22 mouse cellular contexts compared by ENCODE assay signal in the genomic region with DNA sequence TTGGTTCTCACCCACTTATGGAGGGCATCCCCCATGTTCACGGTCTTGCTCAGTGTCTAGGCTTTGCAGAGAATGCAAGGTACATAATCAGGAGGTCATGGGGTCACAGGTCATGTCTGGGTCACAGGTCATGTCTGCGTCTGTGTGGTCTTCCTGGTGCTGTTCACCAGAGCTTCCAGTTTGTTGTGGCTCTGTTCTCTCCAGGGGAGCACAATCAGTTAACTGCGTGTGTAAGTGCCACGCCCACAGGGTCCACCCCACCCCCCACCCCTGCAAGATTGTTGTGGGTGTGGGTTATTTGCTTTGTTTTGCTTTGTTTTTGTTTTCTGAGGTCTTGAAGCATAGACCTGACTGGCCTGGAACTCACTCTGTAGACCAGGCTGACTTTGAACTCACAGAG. TPM values are rescaled to one million over a fixed set of nuclear protein-coding genes. Genes with fewer than 3 reads are reported as not detected.
"Had no signal": no experiment of that assay in that cellular context is flagged by ENCODE, and none has a peak within 500 bp of the region (broad histone marks: within the 10 kb centered on the region; RNA-seq: fewer than 3 reads in every experiment).

No protein-coding gene starts in this region.

- H3K4me1 ChIP-seq: lung, embryonic 15.5 days had no signal

- DNase-seq: lung, adult 2 months; lung, postnatal 14 days; lung, postnatal 36 days; right cerebral cortex, postnatal 14 days; thymus, adult 2 months; thymus, postnatal 25 days; thymus, postnatal 4 days had no signal

- H3K9ac ChIP-seq: lung, embryonic 15.5 days; midbrain, embryonic 13.5 days; midbrain, embryonic 15.5 days; neural tube, embryonic 12.5 days; stomach, embryonic 15.5 days had no signal

- H3K27me3 ChIP-seq: stomach, embryonic 15.5 days had no signal

- H3K4me3 ChIP-seq: lung, embryonic 15.5 days; megakaryocyte, embryonic 14.5 days; midbrain, embryonic 13.5 days; midbrain, embryonic 15.5 days; neural tube, embryonic 12.5 days; stomach, embryonic 15.5 days had no signal

- H3K27ac ChIP-seq: lung, embryonic 15.5 days; macrophage; midbrain, embryonic 13.5 days; midbrain, embryonic 15.5 days; neural tube, embryonic 12.5 days; stomach, embryonic 15.5 days; stomach, postnatal 0 days had no signal

- H3K9me3 ChIP-seq: lung, embryonic 15.5 days; megakaryocyte, embryonic 14.5 days; midbrain, embryonic 13.5 days; midbrain, embryonic 15.5 days; neural tube, embryonic 12.5 days; stomach, embryonic 15.5 days had no signal

- ATAC-seq: lung, postnatal 0 days; midbrain, embryonic 13.5 days; midbrain, embryonic 15.5 days had no signal

- H3K4me2 ChIP-seq: lung, embryonic 15.5 days; midbrain, embryonic 11.5 days; midbrain, embryonic 13.5 days; midbrain, embryonic 15.5 days; neural tube, embryonic 12.5 days; stomach, embryonic 15.5 days had no signal

- H3K36me3 ChIP-seq: lung, embryonic 15.5 days; midbrain, embryonic 13.5 days; midbrain, embryonic 15.5 days; neural tube, embryonic 12.5 days; stomach, embryonic 15.5 days had no signal

RNA-seq across cellular contexts. Expression of a gene that starts 26.1 kb away (rescaled TPM):
- polyA plus RNA-seq: lung, adult 2 months; lung, embryonic 15.5 days; lung, postnatal 0 days; macrophage; midbrain, embryonic 11.5 days; midbrain, embryonic 13.5 days; midbrain, embryonic 15.5 days; midbrain, postnatal 0 days; neural tube, embryonic 12.5 days; neural tube, embryonic 14.5 days; spleen, adult 2 months; stomach, embryonic 15.5 days; stomach, postnatal 0 days; testis, adult 2 months; urinary bladder, adult 2 months had no signal

RNA-seq across cellular contexts. Expression of a gene that starts 38.4 kb away (rescaled TPM):
- polyA plus RNA-seq: lung, adult 2 months; lung, embryonic 15.5 days; lung, postnatal 0 days; macrophage; midbrain, embryonic 11.5 days; midbrain, embryonic 13.5 days; midbrain, embryonic 15.5 days; midbrain, postnatal 0 days; neural tube, embryonic 12.5 days; neural tube, embryonic 14.5 days; spleen, adult 2 months; stomach, embryonic 15.5 days; stomach, postnatal 0 days; testis, adult 2 months; urinary bladder, adult 2 months had no signal

RNA-seq across cellular contexts. Expression of a gene that starts 56.5 kb away (rescaled TPM):
- polyA plus RNA-seq: lung, adult 2 months; lung, embryonic 15.5 days; lung, postnatal 0 days; macrophage; midbrain, embryonic 11.5 days; midbrain, embryonic 13.5 days; midbrain, embryonic 15.5 days; midbrain, postnatal 0 days; neural tube, embryonic 12.5 days; neural tube, embryonic 14.5 days; urinary bladder, adult 2 months had no signal
